Mouse (Mus musculus): ENCODE measurements around the gene Fbf1. TPM values are rescaled to one million over a fixed set of nuclear protein-coding genes. Genes with fewer than 3 reads are reported as not detected.

Fbf1 gene
- total RNA-seq, 2 experiments from 2014 or later = 65.5 to 98.0 TPM

DNA sequence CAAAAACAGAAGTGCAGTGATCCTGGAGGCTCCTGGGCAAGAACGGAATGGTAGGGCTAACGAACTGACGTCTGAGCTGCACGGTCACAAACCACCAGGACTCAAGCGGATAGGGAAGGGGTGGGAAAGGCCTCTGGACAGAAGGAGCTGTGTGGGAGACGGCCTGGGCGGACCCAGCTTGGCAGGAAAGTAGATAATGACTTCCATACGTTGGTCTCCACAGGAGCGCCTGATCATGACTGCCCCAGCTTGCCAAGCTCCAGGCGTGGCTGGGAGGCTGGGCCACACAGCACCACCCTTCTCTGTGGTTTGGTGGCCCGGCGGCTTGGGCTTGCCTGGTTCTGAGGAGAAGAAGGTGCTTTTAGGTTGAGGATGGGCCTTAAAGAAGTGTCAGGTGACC, 50.7 kb downstream of the Fbf1 start:
- intact Hi-C loops (cut with DNase I) = no loop called here
- no peak for DNase-seq (ENCODE audit: low spot score in 2 of 2)

DNA sequence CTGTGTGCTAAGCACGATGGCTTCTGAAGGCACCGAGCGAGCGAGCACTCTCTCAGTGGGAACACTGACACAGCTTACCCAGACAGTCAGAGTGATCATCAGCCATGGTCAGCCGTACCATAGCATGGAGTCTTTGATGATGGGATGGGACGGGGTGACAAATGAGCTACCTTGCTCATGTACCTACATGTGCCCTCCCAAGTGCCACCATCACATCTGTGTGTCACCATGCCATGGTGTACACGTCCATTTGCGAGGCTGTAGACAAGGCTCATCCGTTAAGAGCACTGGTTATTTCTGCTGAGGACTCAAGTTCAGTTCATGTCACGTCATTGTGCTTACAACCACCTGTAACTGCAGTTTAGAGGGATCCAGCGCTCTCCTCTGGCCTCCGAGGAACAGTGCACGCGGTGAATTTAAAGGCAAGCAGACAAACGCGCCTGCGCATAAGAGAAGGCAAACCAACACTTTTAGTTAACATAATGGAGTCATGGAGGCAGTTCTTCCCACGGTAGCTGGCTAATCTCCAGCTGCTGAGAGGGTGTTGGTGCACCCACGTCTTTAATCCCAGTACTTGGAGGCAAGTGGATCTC, 56.3 kb downstream of the Fbf1 start:
- no peak for DNase-seq (ENCODE audit: low spot score in 2 of 2)
- intact Hi-C loops (cut with DNase I) = no loop called here

DNA sequence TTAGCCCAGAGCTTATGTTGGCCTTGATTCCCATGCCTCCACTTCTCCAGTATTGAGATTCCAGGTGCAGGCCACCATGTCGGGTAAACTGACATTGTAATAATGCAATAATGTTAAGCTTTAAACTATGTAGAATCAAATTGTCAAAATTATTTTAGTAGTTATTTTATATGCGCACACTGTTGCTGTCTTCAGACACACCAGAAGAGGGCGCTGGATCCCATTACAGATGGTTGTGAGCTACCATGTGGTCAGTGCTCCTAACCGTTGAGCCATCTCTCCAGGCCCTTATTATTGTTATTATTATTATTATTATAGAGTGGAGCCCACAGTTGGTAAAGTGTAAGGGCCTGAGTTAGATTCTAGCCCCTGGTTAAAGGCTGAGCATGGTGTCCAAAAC, 56.9 kb downstream of the Fbf1 start:
- intact Hi-C loops (cut with DNase I) = no loop called here
- no peak for DNase-seq (ENCODE audit: low spot score in 2 of 2)

DNA sequence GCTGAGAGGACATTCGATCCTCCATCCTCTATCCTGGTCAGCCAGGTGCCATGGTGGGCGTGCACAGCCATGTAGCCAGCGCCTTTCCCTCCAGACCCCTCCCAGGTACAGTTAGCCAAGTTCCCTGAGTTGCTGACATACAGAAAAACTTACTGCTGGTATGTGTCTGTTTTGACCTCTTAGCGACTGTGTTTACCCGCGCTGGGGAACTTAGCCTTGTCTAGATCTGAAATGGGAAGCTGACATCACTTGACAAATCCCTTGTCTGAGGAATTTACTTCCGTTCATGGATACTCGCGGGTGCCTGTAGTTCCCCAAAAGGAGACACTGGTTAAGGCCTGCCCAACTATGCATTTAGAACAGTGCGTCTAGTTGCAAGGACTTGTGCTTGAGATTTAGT, 57.4 kb downstream of the Fbf1 start:
- intact Hi-C loops (cut with DNase I) = no loop called here
- DNase-seq (ENCODE audit: low spot score in 2 of 2) = no peak

DNA sequence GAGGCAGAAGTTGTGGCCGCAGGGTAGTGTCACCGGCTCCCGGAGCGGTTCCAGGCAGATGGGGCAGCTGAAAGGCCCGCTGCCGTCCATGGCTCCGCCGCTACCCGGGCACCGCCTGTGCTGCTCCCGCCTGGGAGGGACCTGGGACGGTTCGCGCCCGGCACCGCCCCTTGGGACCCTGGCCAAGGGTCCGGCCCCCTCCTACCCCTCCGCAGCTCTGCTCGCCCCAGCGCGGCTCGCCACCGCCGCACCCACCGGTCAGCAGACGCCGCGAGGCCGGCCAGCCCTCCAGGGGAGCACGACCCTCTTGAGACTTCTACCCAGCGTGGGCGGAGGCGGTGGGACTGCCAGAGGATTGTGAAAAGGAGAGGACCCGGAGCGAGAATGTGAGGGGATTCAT, 57.8 kb downstream of the Fbf1 start:
- no peak for DNase-seq (ENCODE audit: low spot score in 2 of 2)
- intact Hi-C loops (cut with DNase I) = no loop called here

DNA sequence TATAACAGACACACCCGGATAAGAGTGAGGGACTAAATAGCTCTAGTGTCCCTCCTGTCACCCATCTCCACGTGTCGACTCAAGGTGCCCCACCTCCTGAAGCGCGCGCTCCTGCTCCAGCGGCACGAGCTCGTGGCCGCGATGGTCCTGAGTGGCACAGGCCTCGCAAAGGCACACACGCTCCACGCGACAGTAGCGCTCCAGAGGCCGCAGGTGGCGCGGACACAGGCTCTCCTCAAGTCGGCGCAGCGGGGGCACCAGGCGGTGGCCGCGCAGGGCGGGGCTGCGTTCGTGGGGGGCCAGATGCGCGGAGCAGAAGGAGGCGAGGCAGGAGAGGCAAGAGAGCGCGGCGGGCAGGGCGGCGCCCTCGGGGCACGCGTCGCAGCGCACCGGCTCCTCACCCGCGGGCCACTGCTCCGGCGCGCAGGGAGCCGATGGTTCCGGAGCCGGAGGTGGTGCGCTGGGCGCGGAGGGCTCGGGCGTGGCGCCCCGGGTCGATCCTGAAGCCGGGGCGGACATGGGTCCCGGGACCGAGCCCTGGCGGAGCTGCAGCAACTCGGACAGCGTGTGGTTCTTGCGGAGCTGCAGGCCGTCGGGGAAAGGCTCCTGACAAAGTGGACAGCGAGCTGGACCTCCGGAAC, 58.4 kb downstream of the Fbf1 start:
- no peak for DNase-seq (ENCODE audit: low spot score in 2 of 2)
- intact Hi-C loops (cut with DNase I) = no loop called here

DNA sequence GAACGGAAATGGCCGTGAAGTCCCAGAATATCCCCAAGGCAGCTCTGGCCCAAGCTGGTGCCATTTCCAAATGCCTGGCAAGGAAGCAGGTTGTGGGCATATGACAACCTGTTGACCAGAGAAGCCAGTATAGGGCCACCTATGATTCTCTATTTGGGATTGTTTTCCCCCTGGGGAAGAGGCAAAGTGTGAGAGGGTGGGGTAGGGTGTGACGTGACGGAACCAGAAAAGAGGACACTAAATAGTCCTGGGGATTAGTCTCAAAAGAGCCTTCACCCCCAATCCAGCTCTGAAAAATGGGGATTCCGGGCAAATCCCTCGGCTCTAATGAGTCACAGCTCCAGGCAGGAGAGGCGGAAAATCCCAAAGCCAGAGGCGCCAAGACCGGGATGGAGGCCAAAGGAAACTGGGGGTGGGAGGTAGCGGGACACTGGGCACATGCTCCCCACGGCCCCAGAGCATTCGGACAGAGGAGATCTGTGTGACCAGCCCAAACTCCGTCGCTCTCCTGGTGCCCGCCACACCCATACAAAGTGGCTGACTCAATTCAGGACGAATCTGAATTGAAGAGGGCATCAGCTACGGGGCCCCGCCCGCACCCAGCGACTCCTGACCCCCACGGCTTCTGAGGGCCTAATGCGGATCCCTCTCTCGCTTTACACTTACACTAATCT, 59.4 kb downstream of the Fbf1 start:
- DNase-seq (ENCODE audit: low spot score in 2 of 2) = no peak
- intact Hi-C loops (cut with DNase I) = no loop called here

DNA sequence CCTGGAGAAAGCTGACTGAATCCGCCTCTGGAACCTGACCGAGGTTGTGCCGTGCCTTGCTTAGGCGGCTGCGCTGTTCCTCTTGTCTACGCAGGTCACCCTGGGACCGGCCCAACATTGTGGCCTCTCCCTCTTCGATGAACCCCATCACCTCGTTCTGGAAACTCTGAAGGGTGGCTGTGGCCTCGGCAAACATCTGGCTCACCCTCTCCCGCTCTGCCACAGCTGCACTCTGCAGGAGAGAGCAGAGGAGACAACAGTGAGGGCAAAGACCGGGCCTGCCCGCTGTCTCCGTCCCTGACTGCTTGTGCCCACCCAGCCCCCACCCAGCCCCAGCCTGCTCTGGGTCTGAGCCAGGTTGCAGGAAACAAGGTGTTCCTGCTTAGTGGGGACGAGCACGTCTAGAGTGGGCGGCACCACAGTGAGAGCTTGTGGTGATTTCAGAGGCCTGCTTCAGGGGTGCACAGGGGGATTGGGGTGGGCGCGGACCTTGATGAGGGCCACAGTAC, 60.1 kb downstream of the Fbf1 start:
- DNase-seq (ENCODE audit: low spot score in 2 of 2) = no peak
- intact Hi-C loops (cut with DNase I) = no loop called here

DNA sequence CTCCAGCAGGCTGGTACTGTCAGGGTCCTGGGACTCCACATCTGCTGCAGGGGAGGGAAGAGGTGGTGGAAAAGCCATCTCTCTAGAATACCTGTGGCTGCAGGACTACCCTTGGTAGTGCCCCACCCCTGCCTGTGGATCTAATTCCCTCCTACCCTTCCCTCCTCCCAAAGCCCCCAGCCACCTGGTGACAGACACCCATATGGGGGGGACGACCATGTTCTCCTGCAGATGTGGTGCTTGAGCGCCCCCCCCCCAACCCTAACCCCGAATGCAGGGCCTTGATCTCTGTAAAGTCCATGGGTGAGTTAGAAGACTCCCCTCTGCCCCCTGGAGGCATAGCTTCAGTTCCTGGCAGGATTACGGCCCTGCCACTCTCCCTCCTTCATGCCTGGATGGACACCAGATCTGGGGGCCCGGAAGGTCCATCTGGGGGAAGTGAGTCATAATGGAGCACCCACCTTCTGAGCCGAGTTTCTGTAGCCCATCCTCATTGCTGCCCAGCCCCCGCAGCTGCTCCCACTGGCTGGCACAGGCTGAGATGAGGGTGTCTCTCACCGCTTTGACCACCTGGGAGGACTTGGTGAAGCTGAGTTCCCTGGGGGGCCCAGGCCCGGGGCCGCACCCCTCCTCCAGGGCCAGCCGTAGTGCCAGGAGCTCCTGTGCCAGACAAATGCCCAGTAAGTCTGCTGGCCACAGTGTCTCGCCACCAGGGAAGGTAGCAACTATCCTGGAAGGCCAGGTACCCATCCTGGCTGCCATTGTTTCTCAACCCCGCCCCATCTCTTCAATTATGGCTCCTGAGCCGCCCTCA, 60.8 kb downstream of the Fbf1 start:
- DNase-seq (ENCODE audit: low spot score in 2 of 2) = no peak
- intact Hi-C loops (cut with DNase I) = no loop called here

DNA sequence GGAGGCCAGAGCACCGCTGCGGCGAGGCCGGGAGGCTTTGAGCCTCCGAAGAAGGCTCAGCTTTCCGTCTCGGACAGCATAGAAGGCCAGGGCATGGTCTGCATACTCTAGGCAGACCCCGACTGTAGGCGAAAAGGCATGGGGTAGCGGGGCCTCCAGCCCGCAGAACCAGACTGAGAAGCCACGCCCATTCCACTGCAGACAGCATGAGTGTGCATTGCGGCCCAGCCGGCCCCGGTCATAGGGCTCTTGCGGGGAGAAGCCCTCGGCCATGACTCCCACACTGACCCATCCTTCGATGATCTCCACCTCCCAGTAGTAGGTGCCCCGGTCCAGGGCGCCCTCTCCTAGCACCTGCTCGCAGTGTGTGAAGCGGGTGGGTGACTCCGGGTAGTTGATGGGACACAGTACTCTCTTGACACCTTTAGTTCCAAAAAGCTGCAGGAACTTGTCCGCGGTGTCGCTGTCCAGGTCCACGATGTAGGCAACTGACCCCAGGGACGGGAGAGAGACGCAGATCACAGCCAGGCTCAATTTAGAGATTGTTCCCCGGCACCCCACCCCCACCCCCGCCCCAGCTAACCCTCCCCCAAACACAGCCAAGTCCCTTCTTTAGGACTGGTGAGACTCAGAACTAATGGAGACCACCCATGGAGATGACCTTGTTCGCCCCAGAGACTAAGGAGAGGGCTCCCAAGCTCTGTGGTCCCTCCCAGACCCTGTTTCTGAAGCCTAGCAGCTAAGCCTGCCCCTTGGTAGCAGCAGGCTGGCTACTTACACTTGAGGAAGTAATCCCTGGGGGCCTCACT, 61.6 kb downstream of the Fbf1 start:
- intact Hi-C loops (cut with DNase I) = no loop called here
- DNase-seq (ENCODE audit: low spot score in 2 of 2) = no peak

DNA sequence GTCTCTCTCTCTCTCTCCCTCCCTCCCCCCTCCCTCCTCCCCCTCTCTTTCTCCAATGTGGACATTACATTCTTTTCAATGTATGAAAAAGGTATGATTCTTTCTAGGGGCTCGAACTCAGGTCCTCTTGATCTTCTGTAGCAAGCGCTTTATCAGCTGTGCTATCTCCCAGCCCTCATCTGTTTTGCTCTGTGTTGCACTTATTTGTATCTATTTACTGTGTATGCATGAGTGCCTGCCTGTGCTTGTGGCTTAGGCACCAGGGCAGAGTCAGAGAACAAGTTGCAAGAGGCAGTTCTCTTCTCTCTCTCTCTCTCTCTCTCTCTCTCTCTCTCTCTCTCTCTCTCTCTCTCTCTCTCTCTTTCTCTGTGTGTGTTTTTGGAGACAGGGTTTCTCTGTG, 62.9 kb downstream of the Fbf1 start:
- intact Hi-C loops (cut with DNase I) = no loop called here
- no peak for DNase-seq (ENCODE audit: low spot score in 2 of 2)

DNA sequence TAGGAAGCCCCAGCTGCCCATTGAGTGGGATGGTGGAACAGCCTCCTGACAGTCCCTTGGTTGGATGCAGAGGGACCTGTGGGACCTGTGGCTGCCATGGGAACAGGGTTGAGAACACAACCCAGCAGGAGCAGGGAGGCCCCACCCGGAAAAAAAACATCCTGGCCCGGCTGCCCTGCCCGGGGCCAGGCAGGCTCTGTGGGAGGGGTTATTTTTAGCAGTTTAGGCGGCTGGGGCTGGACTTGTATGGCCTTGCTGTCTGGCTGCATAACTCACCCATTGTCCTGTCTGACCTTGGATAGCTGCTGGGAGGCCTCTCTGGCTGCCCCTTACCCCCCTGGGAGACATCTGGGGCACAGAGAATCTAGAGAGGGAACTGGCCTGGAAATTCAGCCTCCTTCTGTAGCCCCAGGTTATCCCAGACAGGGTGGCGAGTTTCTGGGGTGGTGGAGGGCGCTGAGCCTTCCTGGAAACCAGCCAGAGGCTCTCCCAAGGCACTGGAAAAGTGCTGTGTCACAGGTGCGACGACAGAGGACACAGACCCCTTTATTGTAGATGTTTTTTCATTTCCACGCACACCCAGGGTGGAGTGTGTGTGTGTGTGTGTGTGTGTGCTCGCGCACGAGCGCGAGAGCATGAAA, 63.8 kb downstream of the Fbf1 start:
- intact Hi-C loops (cut with DNase I) = no loop called here
- DNase-seq (ENCODE audit: low spot score in 2 of 2) = no peak

DNA sequence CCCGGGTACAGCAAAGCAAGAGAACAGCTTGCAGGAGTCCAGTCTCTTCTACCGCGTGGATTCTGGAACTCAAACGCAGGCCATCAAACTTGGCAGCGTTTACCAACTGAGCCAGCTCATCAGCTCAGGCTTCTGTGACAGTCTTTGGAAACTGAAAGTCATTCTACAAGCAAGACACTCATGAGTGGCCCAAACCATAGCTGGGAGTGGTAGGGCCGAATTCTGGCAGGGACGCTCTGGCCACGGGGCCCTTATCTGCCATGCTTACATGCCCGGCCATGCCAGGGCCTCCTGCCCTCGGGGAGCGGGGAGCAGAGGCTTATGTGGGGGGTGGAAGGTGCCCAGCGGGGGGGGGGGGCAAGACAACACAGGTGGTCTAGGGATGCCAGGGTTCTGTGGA, 64.4 kb downstream of the Fbf1 start:
- intact Hi-C loops (cut with DNase I) = no loop called here
- no peak for DNase-seq (ENCODE audit: low spot score in 2 of 2)

DNA sequence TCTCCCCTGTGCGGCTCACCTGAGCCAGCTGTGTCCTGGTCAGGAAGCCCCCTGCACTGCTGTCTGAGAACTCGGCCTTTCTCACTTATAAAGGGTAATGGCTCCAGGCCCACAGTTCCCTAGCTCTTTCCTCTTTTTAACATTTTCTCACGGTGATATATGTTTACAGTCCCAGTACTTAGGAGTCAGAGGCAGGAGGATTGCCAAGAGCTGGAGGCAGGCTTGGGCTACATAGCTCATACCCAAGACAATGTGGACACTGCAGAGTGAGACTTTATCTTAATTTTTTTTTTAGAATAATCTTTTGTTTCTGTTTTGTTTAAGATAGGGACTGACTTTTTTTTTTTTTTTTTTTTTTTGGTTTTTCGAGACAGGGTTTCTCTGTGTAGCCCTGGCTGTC, 65.5 kb downstream of the Fbf1 start:
- intact Hi-C loops (cut with DNase I) = no loop called here
- DNase-seq (ENCODE audit: low spot score in 2 of 2) = no peak

DNA sequence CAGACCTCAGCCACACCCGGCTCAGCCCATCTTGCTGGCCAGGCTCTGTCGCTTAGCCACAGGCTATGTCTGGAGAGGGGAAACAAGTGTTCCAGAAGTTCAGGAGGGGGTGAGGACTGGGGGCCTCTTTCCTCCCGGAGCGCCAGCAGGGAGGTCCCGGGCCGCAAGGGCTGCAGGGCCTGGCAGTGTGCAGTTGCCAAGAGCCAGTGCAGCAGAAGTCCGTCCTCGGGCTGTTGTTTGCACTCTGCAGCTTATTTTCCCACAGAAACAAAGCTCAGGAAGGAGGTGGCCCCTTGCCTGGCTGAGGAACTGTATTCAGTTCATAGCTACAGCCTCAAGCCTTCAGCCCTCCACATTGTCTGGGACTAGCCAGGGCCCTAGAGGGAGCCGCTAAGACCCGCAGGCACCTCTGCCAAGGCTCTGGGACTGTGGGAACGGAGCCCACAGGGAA, 66.0 kb downstream of the Fbf1 start:
- intact Hi-C loops (cut with DNase I) = no loop called here

DNA sequence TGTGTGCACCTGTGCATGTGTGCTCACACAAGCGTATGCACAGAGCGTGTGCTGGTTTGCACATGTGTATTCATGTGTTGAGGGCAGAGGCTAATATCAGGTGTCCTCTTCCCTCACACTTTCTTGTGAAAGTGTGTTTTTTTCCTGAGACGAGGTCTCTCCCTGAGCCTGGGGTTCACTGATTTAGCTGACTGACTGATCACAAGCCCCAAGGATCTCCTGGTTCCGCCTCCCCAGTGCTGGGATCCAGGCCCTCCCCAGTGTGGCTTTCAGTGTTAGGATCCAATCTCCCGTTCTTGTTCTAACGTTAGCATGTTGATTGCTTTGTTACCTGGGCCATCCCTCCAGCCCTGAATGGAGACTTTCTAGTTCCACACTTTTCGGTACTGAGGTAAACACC, 67.1 kb downstream of the Fbf1 start:
- intact Hi-C loops (cut with DNase I) = no loop called here
- no peak for DNase-seq (ENCODE audit: low spot score in 2 of 2)

More for the DNA sequence above, 66.0 kb downstream of the Fbf1 start:
- no peak for DNase-seq (ENCODE audit: low spot score in 2 of 2)

DNA sequence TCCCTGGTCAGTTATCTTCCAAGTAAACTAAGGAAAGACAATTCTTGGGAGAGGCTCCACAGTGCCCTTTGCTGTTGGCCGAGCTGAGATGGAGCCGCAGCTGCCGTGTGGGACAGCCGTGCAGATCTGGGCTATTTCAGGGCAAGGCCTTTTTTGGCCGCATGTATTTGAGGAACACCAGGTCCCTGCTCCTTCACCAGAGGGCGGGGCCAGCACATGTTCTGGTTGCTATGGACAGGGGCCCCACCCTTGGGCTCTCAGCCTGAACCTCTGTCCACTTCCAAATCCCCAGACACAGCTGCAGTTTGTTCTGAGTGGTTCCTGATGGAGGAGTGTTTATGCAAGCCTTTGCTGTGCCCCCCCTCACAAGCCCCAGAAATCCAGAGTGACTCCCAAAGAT, 67.6 kb downstream of the Fbf1 start:
- intact Hi-C loops (cut with DNase I) = no loop called here
- no peak for DNase-seq (ENCODE audit: low spot score in 2 of 2)

DNA sequence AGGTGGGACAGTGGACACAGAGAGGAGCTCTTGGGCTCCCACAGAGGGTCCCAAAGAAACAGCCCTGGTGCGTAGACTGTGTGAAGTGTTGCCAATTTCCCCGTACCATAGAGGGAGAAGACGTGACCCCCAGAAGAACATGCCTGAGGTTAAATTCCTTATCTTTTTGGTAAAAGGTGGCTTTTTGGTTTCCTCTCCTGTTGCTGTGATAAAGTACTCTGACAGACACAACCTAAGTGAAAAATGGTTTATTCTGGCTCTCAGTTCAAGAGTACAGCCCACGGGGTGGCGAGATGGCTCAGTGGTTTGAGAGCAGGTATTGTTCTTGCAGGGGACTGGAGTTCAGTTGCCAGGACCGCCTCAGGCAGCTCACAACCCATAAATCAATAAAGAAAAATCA, 68.5 kb downstream of the Fbf1 start:
- intact Hi-C loops (cut with DNase I) = no loop called here
- no peak for DNase-seq (ENCODE audit: low spot score in 2 of 2)
